Mouse (Mus musculus) ES-Bruce4 (cell line): Measurements from ENCODE around the gene 6430548M08Rik.

Experiments used
- CTCF ChIP-seq: IDR thresholded peaks from one replicate; pipeline ENCODE4 v1.8.1; 2011; ENCODE audit warnings: low read depth, low read length
- EP300 ChIP-seq: IDR thresholded peaks from 2 replicates; pipeline ENCODE4 v1.6.1; 2011; ENCODE audit warnings: low read depth, low read length; ENCODE audit not compliant: insufficient read depth
- POLR2A ChIP-seq: IDR thresholded peaks from one replicate; pipeline ENCODE4 v1.8.1; 2011; ENCODE audit warnings: low read length; ENCODE audit not compliant: insufficient read depth

DNA sequence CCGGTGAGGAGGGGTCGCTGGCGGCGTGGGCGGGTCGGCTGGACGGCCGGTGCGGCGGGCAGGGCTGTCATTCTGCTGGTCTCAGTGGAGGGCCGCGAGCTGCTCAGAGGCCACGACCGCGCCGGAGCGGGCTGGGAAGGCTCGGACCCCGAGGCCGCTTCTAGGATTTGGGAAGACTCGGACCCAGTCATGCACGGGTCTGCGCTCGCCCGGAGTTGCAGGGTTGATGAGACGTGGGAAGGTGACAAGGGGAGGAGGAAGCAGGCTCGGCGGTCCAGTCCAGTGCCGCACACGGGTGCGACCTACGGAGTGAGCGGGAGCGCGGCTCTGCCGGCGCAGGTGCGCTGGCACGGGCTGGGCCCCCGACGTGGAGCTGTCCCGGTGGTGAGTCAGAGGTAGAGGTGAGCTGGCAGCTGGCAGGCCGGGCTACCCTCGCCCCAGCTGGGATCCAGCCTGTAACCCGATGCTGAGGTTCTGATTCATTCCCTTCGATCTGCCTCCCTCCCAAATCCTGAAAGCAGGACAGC lies 426 bp downstream of the 6430548M08Rik start:
- TF ChIP-seq POLR2A (no peak), CTCF (no peak), EP300 (no peak)
